Mouse (Mus musculus) monocyte, adult 5-6 weeks (primary cell): ENCODE data around the gene Itsn1. TPM values are rescaled to one million over a fixed set of nuclear protein-coding genes. Genes with fewer than 3 reads are reported as not detected.

Source experiments
- ATAC-seq: fragments of 153-309, 156-312 bp; replicated peaks from 2 replicates; pipeline ENCODE4 v1.8.0; 2017; ENCODE audit warnings: mild to moderate bottlenecking; ENCODE audit not compliant: low TSS enrichment, insufficient number of reproducible peaks, severe bottlenecking, poor library complexity, low FRiP score
- total RNA-seq: library from RNA; stranded (forward); fragments of 200-1000, 200-491, 200-594 nt; gene quantifications from 3 replicates; pipeline ENCODE4 v1.2.3, GENCODE M21; 2017

Gene Itsn1
- total RNA-seq, 1 experiment from 2014 or later = 27.7 TPM

GRCm38 (mm10) chr16:91762476-91762875 lies 33.4 kb downstream of the Itsn1 start:
- no peak for ATAC-seq

DNA sequence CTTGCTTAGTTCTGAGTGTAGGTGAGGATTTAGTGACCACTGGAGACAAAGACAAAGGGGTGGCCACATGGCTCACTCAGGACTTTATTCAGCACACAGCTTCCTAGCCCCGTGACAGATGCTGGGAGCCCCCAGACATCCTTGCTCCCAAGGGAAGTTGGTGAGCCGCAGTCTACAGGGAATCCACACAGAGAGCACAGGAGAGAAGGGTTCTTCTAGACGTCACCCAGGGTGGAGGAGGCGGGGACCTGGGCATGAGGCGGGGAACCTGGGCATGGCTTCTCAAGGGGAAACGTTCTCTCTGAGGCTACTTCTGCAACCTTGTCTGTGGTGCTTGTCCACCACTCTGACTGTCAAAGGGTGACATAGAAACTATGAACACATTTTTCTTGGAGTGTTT lies 34.9 kb downstream of the Itsn1 start:
- no peak for ATAC-seq

DNA sequence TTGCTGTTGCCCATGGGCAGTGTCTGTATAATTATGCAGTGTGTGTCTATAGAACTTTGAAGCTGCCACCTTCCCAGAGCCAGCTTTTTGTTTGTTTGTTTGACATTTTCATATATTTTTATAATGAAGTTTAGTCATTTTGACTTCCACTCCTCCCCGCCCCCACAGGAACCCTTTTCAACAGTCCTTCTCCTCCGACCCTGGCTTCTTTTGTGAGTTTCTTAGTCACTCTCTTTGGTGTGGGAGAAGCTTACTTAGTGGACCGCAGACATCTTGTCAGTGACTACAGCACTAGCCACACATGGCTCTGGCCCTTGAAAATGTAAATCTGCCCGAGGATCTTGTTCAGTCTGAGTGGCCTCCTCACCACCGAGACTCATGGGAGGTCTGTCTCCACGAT lies 35.3 kb downstream of the Itsn1 start:
- ATAC-seq = no peak

DNA sequence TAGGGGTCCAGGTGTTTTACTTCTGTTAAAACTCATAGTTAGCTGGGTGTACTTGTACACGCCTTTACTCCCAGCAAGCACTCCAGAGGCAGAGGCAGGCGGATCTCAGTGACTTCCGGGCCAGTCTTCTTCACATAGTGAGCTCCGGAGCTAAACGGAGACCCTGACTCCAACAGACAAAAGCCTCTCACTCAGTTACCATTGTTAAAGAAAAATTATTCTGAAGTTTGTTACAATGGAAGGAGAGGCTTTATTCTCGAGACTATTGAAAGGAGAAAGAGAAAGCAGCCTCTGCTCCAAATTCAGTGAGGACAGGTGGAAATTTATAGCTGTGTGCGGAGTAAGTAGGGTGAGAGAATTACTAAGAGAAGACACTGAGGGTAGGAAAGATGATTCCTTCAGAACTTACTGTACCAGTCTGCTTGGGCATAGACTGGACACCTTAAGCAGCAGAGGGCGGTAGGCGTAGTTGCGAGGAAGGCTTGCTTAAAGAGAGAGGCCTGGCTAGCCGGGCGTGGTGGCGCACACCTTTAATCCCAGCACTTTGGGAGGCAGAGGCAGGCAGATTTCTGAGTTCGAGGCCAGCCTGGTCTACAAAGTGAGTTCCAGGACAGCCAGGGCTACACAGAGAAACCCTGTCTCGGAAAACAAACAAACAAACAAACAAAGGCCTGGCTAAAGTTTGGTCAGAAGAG lies 36.2 kb downstream of the Itsn1 start:
- ATAC-seq = no peak

GRCm38 (mm10) chr16:91765816-91766210 lies 36.7 kb downstream of the Itsn1 start:
- ATAC-seq = no peak

DNA sequence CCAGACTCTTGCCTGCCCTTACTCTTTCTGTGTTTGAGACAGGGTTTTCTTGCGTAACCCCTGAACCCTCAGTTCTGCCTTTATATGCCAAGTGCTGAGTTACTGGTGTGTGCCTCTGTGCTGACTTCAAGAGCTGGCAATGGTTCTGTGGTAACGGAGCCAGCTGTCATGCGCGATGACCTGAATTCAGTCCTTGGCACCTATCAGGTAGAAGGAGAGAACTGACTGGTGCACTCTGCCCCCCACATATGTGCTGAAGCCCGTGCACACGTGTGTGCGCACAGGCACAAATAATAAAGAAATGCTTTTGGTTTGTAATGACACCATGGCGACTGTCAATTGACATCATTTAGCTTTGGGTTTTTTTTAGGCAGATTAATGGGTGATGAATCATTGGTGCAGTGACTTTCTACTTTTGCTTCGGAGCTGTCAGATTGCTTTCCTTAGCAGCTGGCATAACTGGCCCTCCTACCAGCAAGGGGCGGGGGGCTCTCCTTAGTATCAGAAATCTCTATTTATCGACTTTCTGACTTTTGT lies 38.2 kb downstream of the Itsn1 start:
- ATAC-seq = no peak

- ATAC-seq = no peak
Measured at GRCm38 (mm10) chr16:91768586-91768985, 39.5 kb downstream of the Itsn1 start.

GRCm38 (mm10) chr16:91769911-91770310 lies 40.8 kb downstream of the Itsn1 start:
- no peak for ATAC-seq

DNA sequence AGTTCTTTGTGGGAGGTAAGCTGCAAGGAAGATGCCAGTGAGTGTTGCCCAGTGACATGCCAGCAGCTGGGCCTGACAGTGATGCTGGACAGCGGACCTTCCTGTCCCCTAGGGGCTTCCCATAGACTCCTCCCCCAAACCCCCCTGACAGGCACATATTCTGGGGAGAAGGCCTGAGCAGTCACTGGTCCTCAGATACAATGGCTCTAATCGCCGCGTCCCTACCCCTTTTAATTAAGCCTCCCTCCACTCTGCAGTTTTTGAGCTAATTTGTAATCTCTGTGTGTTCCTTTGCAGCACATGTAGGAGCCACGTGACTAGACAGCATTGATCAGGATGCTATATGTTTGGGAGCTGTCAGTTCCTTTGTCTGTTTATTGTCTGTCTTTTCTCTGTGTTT lies 41.6 kb downstream of the Itsn1 start:
- ATAC-seq = no peak

DNA sequence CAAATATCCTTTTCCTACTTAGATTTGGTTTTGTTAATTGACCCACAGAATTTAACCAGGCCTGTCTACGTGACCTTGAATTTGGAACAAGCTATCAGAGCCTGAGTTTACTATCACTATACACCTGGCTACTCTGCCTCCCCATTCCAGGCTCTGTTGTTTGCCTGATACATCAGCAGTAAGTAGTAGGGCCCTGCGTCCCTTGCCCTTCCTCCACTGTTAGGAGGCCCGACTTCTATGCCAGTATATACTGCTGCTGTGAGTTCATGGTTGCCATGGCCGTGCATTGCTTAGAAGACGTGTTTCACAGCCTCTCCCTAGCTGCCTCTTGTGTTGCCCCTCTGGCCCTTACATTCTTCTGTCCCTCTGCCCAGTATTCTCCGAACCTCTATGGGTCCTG lies 42.3 kb downstream of the Itsn1 start:
- no peak for ATAC-seq

DNA sequence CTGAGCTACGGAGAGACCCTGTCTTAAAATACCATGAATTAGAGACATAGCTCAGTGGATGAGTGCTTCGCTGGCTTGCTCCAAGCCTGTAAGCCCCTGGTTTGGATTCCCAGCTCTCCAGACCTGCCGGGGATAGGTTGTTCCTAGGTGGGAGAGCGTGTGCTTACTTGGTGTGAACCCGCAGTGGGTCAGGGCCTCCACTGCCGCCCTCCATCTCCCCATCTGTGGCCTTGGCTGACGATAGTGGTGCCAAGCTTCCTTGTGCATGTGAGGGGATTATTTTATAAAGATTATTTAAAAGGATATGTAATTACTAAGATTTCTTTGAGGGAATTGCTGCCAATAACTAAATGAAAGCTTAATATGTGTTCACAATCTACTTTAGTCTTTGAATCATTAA lies 43.5 kb downstream of the Itsn1 start:
- no peak for ATAC-seq

- no peak for ATAC-seq
Measured at GRCm38 (mm10) chr16:91779576-91779975, 50.5 kb downstream of the Itsn1 start.

GRCm38 (mm10) chr16:91780151-91780550 lies 51.1 kb downstream of the Itsn1 start:
- ATAC-seq = no peak

DNA sequence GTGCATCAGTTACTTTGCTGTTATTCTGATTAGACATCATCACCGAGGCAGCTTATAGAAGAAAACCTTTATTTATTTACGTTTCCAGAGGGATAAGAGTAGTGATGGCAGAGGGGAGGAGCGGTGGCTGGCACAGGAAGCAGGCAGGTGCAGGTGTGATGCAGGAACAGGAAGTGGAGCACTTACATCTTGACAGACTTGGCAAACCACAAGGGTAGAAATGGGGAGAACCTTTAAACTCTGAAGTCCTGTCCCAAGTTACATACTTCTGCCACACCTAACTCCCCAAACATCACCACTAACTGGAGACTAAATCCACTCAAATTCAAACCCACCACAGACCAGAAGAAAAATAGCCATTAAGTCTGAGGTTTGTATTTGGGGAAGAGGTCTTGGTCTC lies 51.7 kb downstream of the Itsn1 start:
- ATAC-seq = no peak

DNA sequence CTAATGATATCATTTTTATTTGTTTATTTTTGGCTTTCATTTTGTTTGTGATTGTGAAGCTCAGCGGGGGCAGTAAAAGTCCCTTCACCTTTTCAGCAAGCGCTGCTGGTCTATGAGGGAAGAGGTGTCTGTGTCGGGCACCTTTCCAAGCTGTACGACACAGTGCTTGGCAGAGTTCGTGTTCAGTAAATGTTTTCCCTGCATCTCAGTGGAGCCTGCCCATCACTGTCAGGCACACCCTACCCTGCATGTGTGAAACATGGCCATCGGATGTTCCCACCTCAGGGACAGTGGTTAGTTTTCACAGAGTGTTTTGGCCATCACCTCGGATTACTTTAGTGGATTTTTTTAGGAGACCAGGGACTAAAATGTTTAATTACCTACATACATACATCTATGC lies 54.1 kb downstream of the Itsn1 start:
- no peak for ATAC-seq

- ATAC-seq = no peak
Measured at GRCm38 (mm10) chr16:91784298-91784697, 55.2 kb downstream of the Itsn1 start.

GRCm38 (mm10) chr16:91786425-91786824 lies 57.3 kb downstream of the Itsn1 start:
- no peak for ATAC-seq

DNA sequence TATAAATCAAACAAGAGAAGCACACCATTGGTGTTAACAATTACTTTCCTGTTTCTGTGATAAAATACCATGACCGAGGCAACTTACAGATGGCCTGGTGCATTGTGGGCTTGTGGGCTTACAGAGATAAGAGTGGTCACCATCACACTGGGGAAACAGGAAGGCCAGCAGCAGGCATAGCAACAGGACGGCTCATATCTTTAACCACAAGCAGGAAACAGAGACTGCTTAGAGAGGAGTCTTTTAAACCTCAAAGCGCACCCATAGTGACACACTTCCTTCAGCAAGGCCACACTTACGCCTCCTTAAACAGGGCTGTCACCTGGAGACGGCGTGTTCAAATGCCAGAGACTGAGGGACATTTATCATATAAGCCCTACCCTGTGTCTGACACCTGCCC lies 60.6 kb downstream of the Itsn1 start:
- ATAC-seq = peak; percentile 85

GRCm38 (mm10) chr16:91792477-91793196 lies 63.6 kb downstream of the Itsn1 start:
- ATAC-seq = no peak
